Mouse (Mus musculus): Measurements from ENCODE around the gene Nfkbil1.

Nfkbil1 gene

GRCm38 (mm10) chr17:35235614-35236389 is at the start of gene Nfkbil1:
TSS of gene Nfkbil1 (minus strand) at chr17:35235792.
- DNase-seq (ENCODE audit: low spot score), result peak; percentile 83

- no peak for DNase-seq (ENCODE audit: low spot score)
Observed at GRCm38 (mm10) chr17:35280276-35280675, 44.7 kb upstream of the Nfkbil1 start.

- DNase-seq (ENCODE audit: low spot score), result no peak
Observed at GRCm38 (mm10) chr17:35278957-35279688, 43.5 kb upstream of the Nfkbil1 start.

- DNase-seq (ENCODE audit: low spot score), result no peak
Observed at GRCm38 (mm10) chr17:35278049-35278448, 42.5 kb upstream of the Nfkbil1 start.

GRCm38 (mm10) chr17:35276304-35276864 is 40.8 kb upstream of the Nfkbil1 start:
- no peak for DNase-seq (ENCODE audit: low spot score)

GRCm38 (mm10) chr17:35274770-35275169 is 39.2 kb upstream of the Nfkbil1 start:
- DNase-seq (ENCODE audit: low spot score), result peak; percentile 84

GRCm38 (mm10) chr17:35272249-35272648 is 36.7 kb upstream of the Nfkbil1 start:
- no peak for DNase-seq (ENCODE audit: low spot score)

GRCm38 (mm10) chr17:35269653-35270347 is 34.2 kb upstream of the Nfkbil1 start:
- no peak for DNase-seq (ENCODE audit: low spot score)

- DNase-seq (ENCODE audit: low spot score), result no peak
Observed at GRCm38 (mm10) chr17:35267399-35268086, 32.0 kb upstream of the Nfkbil1 start.

GRCm38 (mm10) chr17:35263523-35263883 is 27.9 kb upstream of the Nfkbil1 start:
- DNase-seq (ENCODE audit: low spot score), result no peak

GRCm38 (mm10) chr17:35262664-35263522 is 27.3 kb upstream of the Nfkbil1 start, which contains the start of gene H2-D1:
TSS of gene H2-D1 (plus strand) at chr17:35262730.
- peak; percentile 99 for DNase-seq (ENCODE audit: low spot score)

GRCm38 (mm10) chr17:35261651-35262050 is 26.1 kb upstream of the Nfkbil1 start:
- DNase-seq (ENCODE audit: low spot score), result no peak

GRCm38 (mm10) chr17:35259621-35260020 is 24.0 kb upstream of the Nfkbil1 start:
- no peak for DNase-seq (ENCODE audit: low spot score)

- DNase-seq (ENCODE audit: low spot score), result no peak
Observed at GRCm38 (mm10) chr17:35258492-35259478, 23.2 kb upstream of the Nfkbil1 start.

GRCm38 (mm10) chr17:35257824-35258491 is 22.4 kb upstream of the Nfkbil1 start:
- DNase-seq (ENCODE audit: low spot score), result peak; percentile 92

- no peak for DNase-seq (ENCODE audit: low spot score)
Observed at GRCm38 (mm10) chr17:35257378-35257777, 21.8 kb upstream of the Nfkbil1 start.

GRCm38 (mm10) chr17:35255704-35256103 is 20.1 kb upstream of the Nfkbil1 start:
- DNase-seq (ENCODE audit: low spot score), result no peak

GRCm38 (mm10) chr17:35255301-35255700 is 19.7 kb upstream of the Nfkbil1 start:
- DNase-seq (ENCODE audit: low spot score), result no peak

All from ovary, postnatal 14 days (tissue).